Mouse (Mus musculus) kidney, postnatal 0 days (tissue): ENCODE measurements at regions not wholly inside any gene's neighbourhood (a gene's known extent, or its start where the extent isn't known, plus 50 kb on each side); places are given as distances from the start of the nearest gene placed in this dataset.

Experiments used
- ATAC-seq: fragments of 200-750 bp; cut with Nextera tagmentation; replicated peaks from 2 replicates; pipeline ENCODE4 v1.8.0; 2017; ENCODE audit warnings: low read depth, moderate number of reproducible peaks, moderate TSS enrichment, moderate library complexity; ENCODE audit not compliant: low FRiP score
- DNase-seq: peaks from one replicate; pipeline ENCODE4 v3.0.0-alpha.2; 2016; ENCODE audit warnings: low spot score
- H3K27ac ChIP-seq: fragments of 300-500 bp; sonication (generic); 2 replicates; pipeline ENCODE4 v1.5.1; 2014; ENCODE audit warnings: mild to moderate bottlenecking
- H3K27me3 ChIP-seq: fragments of 300-500 bp; sonication (generic); 2 replicates; pipeline ENCODE4 v1.6.1; 2014; ENCODE audit warnings: low read length, mixed read lengths; ENCODE audit not compliant: insufficient read depth
- H3K36me3 ChIP-seq: fragments of 300-500 bp; sonication (generic); 2 replicates; pipeline ENCODE4 v1.6.1; 2014; ENCODE audit warnings: low read length, mixed read lengths; ENCODE audit not compliant: insufficient read depth
- H3K4me1 ChIP-seq: fragments of 300-500 bp; sonication (generic); replicated peaks from 2 replicates; pipeline ENCODE4 v1.6.1; 2014; ENCODE audit warnings: antibody characterized with exemption, low read length, mixed read lengths; ENCODE audit not compliant: insufficient read depth
- H3K4me2 ChIP-seq: fragments of 300-500 bp; sonication (generic); 2 replicates; pipeline ENCODE4 v1.6.1; 2014; ENCODE audit warnings: mild to moderate bottlenecking, low read length, moderate library complexity, mixed read lengths
- H3K4me3 ChIP-seq: fragments of 300-500 bp; sonication (generic); replicated peaks from 2 replicates; pipeline ENCODE4 v1.5.1; 2014; ENCODE audit warnings: low read depth, low read length
- H3K9ac ChIP-seq: fragments of 300-500 bp; sonication (generic); 2 replicates; pipeline ENCODE4 v1.6.1; 2014; ENCODE audit warnings: low read depth, low read length
- H3K9me3 ChIP-seq: fragments of 300-500 bp; sonication (generic); replicated peaks from 2 replicates; pipeline ENCODE4 v1.6.1; 2016; ENCODE audit warnings: low read length, inconsistent platforms, mixed read lengths
- CTCF ChIP-seq: IDR thresholded peaks from 2 replicates; pipeline ENCODE4 v1.5.1; 2016; ENCODE audit warnings: antibody characterized with exemption, low read depth, mild to moderate bottlenecking, moderate library complexity
- WGBS: fragments of 180-500 bp; shearing (Covaris S2); extraction: QIAGEN DNeasy Blood & Tissue Kit; methylation state at CpG from one replicate; pipeline ENCODE4 v1.1.7; 2014; 5-methylcytosine and 5-hydroxymethylcytosine counted together

DNA sequence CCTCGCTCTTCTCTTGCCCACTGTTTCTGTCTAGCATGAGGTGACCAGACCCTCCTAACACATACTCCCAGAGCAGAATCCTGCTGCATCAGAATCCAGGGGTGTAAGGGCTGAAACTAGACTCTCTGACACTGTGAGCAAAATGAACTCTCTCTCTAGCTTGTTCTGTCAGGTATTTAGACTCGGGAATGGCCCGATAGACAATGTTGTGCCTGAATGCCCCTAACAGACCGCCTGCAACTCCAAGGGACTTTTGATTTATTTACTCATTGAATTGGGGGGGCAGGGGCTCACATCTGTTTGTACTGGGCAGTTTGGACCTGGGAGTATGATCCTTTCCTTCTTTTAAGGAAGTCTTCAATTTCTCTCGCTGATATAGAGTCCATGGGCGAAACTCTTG lies 469.3 kb upstream of the Trpc7 start:
- no peak overlapping the region for H3K27ac ChIP-seq
- no peaks in the 10 kb centered on the region for H3K4me1 ChIP-seq
- no peak overlapping the region for H3K4me2 ChIP-seq
- DNase-seq (no peak), ATAC-seq (no peak)
- no peaks in the 10 kb centered on the region for H3K27me3 ChIP-seq
- no peaks in the 10 kb centered on the region for H3K36me3 ChIP-seq
- no peak for TF ChIP-seq CTCF
- no peak overlapping the region for H3K9ac ChIP-seq
- H3K9me3 ChIP-seq = no peaks in the 10 kb centered on the region
- H3K4me3 ChIP-seq = no peak overlapping the region
- WGBS = 73% methylated on average over 6 of the region's 6 CpGs

DNA sequence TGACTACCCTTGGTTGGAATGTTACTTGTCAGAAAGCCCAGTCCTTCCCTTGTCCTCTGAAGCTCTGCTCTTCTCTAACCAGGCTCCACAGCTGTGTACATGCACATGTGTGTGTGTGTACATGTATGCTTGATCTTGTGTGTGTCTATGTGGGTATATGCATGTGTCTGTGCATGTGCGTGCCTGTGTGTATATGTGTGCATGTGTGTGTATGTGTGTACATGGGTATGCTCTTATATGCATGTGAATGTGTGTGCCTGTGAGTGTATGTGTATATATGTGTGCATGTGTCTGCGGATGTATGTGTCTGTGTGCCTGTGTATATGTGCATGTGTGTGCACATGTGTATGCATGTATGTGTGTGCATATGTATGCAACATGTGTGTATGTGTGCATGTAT lies 468.6 kb upstream of the Trpc7 start:
- Histone ChIP-seq H3K27me3 (no peaks in the 10 kb centered on the region), H3K4me3 (no peak overlapping the region), H3K4me2 (no peak overlapping the region), H3K9ac (no peak overlapping the region), H3K4me1 (no peaks in the 10 kb centered on the region), H3K9me3 (no peaks in the 10 kb centered on the region), H3K36me3 (no peaks in the 10 kb centered on the region), H3K27ac (no peak overlapping the region)
- WGBS = 95% methylated on average over 2 of the region's 2 CpGs
- TF ChIP-seq CTCF = no peak
- ATAC-seq = no peak
- DNase-seq = no peak

DNA sequence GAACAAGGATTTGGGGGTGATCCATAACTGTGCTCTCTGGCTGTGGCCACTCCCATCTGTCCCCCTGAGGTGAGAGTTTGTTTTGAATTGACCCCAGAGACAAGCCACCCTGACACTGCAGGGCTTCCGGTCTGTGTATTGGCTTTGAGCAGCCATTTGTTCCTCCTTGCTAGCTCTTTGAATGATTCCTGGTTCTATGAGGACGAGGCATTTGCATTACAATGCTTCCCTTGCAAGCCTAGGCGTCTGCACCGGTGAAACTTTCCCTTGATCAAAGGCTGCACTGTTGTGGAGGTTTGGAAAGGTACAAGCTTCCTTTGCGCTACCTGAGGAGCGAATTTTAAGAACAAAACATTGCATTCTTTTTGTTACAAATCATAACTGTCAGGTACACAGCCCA lies 466.8 kb upstream of the Trpc7 start:
- no peaks in the 10 kb centered on the region for H3K4me1 ChIP-seq
- no peak overlapping the region for H3K27ac ChIP-seq
- no peaks in the 10 kb centered on the region for H3K9me3 ChIP-seq
- WGBS = 29% methylated on average over 6 of the region's 6 CpGs
- no peak overlapping the region for H3K9ac ChIP-seq
- ATAC-seq = no peak
- no peaks in the 10 kb centered on the region for H3K36me3 ChIP-seq
- H3K27me3 ChIP-seq = no peaks in the 10 kb centered on the region
- DNase-seq = no peak
- TF ChIP-seq CTCF = no peak
- no peak overlapping the region for H3K4me2 ChIP-seq
- no peak overlapping the region for H3K4me3 ChIP-seq

DNA sequence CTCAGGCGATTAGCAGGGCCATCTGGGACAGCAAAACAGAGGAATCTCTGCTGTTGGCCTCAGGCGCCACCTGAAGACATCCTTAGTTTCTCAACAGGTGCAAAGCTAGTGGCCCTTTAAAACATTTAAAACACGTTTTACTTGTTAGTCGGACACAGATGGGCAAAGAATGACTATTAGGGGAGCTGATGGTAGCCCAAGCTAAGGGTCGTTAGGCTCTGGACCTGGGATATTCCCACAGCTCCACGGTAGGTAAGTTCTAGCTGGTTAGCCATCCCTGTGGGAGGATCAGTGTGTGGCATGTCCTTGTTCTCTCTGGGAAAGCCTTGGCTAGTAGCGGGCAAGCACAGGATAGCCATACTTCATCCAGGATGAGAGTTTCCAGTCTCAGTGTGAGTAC lies 465.5 kb upstream of the Trpc7 start:
- no peak overlapping the region for H3K9ac ChIP-seq
- H3K4me2 ChIP-seq = no peak overlapping the region
- no peaks in the 10 kb centered on the region for H3K4me1 ChIP-seq
- no peak overlapping the region for H3K27ac ChIP-seq
- TF ChIP-seq CTCF = no peak
- no peaks in the 10 kb centered on the region for H3K36me3 ChIP-seq
- no peaks in the 10 kb centered on the region for H3K9me3 ChIP-seq
- H3K4me3 ChIP-seq = no peak overlapping the region
- DNase-seq = no peak
- no peaks in the 10 kb centered on the region for H3K27me3 ChIP-seq
- ATAC-seq = no peak
- 75% methylated on average over 7 of the region's 7 CpGs for WGBS

DNA sequence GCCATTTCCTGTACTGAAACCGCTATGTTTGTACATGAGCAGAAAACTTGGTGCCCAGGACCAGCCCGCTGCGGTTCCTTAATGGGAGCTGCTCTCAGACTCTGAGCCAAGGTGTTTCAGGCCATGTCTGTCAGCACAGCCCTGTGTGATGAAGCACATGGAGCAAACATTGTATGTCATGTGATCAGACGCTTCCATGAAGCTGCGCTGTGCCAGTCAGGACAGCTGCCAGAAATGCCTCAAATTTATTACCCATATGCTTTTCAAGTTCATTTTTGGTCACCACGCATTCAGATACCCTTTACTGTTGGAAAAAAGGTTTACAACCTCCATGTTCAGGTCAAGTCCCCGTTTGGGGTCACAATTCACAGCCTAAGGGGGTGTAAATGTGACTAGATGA lies 458.8 kb upstream of the Trpc7 start:
- DNase-seq (no peak), ATAC-seq (no peak)
- no peaks in the 10 kb centered on the region for H3K27me3 ChIP-seq
- no peak overlapping the region for H3K4me3 ChIP-seq
- H3K27ac ChIP-seq = no peak overlapping the region
- WGBS = 72% methylated on average over 7 of the region's 7 CpGs
- no peak overlapping the region for H3K9ac ChIP-seq
- TF ChIP-seq CTCF = no peak
- H3K4me1 ChIP-seq = no peaks in the 10 kb centered on the region
- H3K36me3 ChIP-seq = no peaks in the 10 kb centered on the region
- H3K4me2 ChIP-seq = no peak overlapping the region
- no peaks in the 10 kb centered on the region for H3K9me3 ChIP-seq

DNA sequence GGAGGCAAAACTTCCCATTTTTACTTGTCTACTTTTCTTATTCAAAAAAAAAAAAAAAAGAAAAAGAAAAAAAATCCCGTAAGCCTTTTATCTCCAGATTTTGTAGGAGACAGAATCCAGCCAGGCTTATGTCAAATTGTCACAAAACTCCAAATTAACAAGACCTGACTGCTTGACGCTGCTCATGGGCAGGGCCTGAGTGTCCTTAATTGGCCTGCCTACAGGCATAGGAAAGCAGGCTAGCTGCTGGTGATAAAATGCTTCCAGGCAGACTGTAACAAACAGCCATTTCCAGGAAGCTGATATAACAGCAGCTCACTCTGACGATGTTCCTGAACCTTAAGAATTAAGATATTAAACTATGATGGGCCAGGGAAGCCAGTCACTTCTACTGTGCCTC lies 458.2 kb upstream of the Trpc7 start:
- DNase-seq = no peak
- WGBS = 48% methylated on average over 3 of the region's 3 CpGs
- no peaks in the 10 kb centered on the region for H3K27me3 ChIP-seq
- no peaks in the 10 kb centered on the region for H3K9me3 ChIP-seq
- no peak overlapping the region for H3K27ac ChIP-seq
- H3K4me1 ChIP-seq = no peaks in the 10 kb centered on the region
- H3K4me2 ChIP-seq = no peak overlapping the region
- no peak overlapping the region for H3K9ac ChIP-seq
- no peak overlapping the region for H3K4me3 ChIP-seq
- no peak for ATAC-seq
- H3K36me3 ChIP-seq = no peaks in the 10 kb centered on the region
- no peak for TF ChIP-seq CTCF

DNA sequence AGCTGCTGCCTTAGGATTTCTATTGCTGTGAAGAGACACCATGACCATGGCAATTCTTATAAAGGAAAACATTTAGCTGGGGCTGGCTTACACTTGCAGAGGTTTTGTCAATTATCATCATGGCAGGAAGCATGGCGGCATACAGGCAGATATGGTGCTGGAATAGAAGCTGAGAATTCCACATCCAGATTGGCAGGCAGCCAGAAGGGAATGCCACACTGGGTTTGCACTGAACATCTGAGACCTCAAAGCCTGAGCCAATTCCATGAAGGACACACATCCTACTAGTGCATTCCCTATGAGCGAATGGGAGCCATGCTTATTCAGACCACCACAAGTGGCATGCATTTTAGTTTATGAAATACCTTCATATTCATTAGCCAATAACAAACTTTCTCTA lies 455.0 kb upstream of the Trpc7 start:
- WGBS = 94% methylated on average over 2 of the region's 2 CpGs
- Histone ChIP-seq H3K4me3 (no peak overlapping the region), H3K4me1 (no peaks in the 10 kb centered on the region), H3K9me3 (no peaks in the 10 kb centered on the region), H3K36me3 (no peaks in the 10 kb centered on the region), H3K9ac (no peak overlapping the region), H3K27ac (no peak overlapping the region), H3K27me3 (no peaks in the 10 kb centered on the region), H3K4me2 (no peak overlapping the region)
- DNase-seq (no peak), ATAC-seq (no peak)
- TF ChIP-seq CTCF = no peak
